Mouse (Mus musculus) B cell, adult 2 months (primary cell): Measurements from ENCODE around the gene Amer2.
"Not testable (repeated sequence)": the region's sequence is repeated elsewhere in the genome, so short reads cannot be mapped to it uniquely, and the experiment has no call there.

Experiments used
- DNase-seq, 2 experiments: peaks; one replicate each; pipeline ENCODE4 v3.0.0; 2022

Gene Amer2

DNA sequence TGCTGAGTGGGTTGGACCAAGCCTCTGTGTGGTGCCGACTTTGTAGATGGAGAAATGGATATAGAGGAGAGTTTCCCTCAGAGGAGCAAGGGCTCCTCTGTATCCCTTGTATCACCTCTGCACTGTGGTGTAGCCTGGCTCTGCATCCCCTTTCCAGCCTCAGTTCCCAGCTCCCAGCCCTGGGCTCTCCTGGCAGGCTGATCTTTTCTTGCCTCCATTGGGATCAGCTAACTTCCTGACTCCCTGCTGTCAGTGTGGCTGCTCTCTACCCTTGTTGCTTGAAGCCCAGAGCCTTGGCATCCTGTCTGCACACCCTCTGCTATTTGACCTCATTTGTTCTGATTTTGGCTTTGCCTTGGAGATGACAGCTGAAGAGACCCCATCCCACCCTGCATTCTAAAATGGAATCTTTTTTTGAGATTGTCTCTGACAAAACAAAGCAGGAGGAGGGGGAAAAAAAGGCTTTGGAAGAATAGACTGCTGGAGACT, at the start of gene Amer2:
Gene Amer2, plus strand, starts transcription at position 439 of the 489 bp plus-strand sequence.
- DNase-seq = no peak

DNA sequence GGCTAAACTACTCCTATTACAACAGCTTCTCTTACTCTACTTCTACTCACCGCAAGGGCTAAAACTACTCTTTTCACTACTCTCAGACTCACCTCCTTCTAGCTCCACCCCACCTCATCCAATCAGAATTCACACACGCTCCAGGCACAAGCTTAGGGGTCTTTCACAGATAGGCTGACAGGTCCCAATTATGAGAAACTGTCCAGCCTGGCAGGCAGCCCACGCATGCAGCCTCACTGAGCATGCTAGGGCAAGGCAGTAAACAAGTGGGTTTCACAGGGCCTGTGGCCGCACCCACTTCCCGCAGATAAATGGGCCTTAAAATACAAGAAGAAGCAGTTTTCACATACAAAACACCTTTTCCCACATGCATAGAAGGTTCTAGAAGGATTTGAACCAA, 33.1 kb upstream of the Amer2 start:
- DNase-seq = not testable (repeated sequence)

DNA sequence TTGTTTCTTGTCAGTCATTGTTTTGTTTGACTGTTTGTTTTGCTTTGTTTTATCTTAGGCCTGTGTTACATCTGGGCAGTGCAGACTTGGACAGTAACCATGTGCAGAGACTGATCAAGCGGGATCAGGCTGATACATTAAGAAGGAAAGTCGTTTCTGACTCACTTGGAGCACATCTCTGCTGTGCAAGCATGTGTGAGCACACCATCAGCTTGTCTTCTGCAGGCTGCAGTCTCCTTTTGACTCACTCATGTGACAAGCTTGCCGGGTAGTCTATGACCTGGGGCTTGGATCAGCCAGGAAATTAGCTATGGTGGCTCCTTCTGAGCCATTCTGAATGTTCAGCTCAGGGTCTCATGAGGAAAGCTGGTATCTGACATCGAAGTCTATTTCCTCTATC, 32.5 kb upstream of the Amer2 start:
- no peak for DNase-seq

DNA sequence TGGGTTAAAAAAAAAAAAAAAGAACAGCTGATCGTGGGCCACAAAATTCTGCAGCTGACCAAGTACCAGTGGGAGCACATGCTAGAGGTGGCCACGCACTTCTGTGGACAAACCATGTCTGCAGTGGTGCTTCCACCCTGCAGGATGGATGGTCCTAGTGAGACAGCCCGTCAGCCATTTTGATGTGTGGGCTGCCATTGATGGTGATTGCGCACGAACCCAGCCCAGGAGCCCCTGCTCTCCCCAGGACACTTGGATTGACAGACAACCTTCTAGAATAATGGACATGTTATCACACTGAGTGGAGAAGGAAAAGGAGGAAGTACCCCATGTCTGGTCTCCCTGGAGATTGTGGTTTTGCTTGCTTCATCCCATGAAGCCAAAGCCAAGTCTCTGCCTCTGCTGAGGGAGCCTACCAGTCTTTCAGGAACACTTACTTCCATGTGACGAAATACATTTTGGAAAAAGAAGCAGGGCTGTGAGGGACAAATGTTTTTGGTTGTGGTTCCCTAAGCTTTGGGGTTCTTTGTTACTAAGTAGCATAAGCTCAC, 27.7 kb upstream of the Amer2 start:
- no peak for DNase-seq

DNA sequence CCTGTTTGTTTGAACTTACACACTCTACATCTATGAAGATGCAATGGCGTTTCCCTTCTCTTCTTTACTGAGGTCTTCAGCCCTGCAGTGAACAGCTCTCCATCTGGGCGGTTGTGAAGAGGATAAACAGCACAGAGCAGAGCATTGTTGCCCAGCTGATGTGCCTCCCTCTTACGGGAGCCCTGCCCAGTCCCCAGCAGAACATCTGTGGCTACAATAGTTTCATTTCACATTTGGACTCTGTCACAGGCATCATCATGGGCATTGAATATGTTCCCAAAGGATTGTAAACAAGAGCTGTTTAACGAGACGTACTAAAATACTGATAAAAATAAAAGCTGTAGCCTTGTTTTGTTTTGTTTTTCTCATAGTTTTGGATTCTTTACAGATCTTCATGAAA, 14.7 kb upstream of the Amer2 start:
- no peak for DNase-seq

DNA sequence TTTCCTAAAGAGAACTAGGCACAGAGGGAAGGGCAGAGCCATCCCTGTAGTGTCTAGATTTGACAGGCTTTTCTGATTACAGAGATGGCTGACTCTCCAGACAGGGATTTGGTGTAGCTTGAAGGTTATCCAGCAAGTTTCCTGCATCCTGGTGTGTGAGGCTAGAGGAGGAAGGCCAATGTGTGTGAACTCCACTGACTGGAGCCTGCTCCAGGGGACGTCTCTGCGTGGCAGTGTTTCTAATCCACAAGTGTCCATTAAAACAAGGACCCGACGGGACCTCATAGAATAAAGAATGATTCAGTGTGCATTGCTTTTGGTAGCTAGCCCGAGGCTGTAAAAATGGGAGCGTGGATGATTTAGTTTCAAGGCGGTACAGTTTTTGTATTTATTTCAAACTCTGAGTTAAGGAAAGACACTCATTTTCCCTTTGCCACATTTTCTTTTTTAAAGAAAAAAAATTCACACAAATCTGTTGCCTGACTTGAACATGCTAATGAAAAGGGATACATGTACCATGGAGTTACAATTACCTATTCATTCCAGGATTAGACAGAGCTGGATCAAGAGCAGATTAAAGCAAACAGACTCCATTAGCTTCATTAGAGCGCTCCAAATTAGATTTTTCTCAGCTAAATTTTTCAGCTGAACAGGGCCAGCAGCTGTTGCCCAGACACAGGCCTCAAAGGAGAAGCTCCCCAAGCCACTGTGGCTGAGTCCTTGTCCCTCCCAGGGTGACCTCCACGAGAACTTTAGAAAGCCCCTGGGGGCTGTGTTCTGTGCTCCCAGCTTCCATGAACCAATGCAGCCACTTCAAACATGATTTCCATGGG, 11.5 kb upstream of the Amer2 start:
- no peak for DNase-seq

DNA sequence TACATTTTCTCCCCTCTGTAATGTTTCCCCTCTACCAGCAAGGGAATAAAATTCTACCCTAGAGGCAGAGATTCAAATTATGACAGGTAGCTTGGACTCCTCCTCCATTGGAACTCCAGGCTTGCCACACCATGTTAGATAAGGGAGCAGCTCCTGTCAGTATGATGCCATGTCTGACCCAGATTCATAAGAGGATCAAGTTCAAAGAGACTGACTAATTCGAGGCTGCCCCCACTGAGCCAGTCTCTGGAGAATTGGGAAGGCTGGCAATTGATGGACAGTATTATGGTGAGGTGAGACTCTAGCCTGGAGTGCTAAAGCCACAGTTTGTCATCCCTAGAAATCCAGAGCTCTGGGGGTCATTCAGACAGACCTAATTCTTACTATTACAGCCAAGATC, 6.3 kb upstream of the Amer2 start:
- no peak for DNase-seq

DNA sequence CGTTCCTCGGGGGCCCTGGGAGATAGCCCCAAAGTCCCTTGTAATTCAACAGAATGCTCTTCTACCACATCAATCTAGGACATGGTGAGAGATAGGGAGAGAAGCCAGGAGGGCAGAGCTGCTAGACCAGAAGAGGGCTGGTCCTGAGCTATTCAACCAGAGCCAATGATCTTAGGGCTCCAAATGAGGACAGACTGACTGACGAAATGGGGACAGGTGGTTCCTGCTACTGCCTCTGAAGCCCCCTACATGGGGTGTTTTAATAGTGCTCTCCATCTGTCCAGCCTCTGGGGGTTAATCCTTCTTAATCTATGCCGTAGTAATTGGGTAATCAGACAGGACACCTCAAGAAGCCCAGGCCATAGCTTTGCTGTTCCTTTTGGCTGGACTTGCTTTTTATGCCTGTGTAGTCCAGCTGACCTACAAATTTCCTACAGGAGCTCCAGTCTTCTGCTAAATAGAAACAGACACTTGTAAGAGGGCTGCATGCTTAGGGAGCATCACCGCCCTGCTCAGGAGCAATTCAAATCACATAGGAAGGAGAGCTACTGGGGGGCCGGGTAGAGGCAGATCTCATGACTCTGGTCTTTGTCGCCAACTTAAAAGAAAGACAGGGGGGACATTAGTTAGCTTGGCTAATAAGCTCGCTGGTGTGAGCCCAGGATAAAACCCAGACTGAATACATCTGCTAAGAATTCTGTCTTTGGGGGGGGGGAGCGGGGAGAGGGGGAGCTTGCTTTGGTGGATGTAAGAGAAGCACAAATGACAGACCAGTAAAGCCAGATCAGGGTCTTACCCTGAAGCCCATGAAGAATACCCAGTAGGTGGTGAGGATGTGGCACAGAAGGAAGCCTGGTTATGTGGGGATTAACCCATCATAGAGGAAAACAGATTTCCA, 4.0 kb upstream of the Amer2 start:
- DNase-seq = no peak

DNA sequence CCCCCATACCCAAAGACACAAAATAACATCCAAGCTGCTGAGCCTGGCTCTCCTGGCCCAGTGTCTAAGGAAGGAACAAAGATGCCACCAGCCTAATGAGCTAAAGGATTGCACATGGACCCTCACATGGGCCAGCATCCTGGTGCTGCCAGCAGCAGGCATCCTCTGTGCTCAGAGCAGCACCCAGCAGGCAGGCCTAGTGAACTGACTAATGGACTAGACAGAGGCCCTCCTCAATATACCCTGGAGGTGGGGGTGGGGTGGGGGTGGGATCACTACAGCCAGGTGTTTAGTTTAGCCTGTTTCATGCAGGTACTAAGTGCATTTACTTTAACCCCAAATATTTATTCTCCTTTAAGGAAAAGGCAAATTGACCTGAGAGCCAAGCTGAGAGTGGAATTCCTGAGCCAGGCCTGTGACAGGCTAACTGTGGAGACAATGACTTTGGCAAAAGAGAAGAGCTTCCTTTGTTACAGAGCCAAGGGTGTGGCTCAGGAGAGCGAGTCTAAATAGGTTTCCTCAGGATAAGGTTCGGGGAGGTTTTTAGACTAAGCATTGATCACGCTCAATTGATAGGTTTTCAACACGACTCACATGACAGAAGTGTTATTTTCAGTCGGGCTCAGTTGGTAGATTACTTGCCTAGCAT, 3.3 kb upstream of the Amer2 start:
- DNase-seq = no peak

DNA sequence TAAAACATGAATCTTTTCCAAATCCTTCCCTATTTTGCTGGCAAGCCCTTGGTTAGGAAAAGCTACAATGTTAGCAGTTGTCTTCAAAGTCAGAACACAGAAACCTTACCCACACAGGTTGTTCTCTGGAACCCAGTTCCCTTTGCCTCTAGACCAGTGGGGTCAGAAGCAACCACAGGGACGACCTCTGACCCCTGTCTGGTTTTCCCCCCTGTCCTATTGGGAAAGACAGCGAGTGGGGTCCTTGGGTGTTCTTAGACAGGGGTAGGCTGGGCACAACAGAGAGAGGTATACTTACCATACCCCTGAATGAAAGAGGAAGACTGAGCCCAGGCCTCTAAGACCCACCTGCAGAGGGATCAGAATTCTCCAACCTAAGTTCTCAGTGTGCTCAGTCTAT, 4.0 kb downstream of the Amer2 start:
- no peak for DNase-seq

DNA sequence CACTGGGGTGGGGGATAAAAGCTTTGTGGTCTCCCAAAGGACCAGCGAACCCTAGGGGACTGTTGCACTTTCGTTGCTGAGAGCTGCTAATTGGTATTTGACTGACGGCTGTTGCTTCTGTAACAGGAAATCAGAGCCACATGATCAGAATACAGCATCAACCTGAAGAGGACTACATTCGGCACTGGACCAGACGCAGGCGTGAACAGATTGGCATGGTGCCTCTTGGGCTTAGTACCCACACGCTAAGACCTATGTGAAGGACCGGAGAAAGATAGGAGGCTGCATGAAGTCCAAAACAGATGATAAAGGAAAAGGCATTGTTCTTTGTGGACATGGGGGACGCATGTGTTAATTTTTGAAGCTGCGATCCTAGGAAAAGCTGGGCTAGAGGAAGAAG, 4.5 kb downstream of the Amer2 start:
- peak; percentile 2 to 4 for DNase-seq

DNA sequence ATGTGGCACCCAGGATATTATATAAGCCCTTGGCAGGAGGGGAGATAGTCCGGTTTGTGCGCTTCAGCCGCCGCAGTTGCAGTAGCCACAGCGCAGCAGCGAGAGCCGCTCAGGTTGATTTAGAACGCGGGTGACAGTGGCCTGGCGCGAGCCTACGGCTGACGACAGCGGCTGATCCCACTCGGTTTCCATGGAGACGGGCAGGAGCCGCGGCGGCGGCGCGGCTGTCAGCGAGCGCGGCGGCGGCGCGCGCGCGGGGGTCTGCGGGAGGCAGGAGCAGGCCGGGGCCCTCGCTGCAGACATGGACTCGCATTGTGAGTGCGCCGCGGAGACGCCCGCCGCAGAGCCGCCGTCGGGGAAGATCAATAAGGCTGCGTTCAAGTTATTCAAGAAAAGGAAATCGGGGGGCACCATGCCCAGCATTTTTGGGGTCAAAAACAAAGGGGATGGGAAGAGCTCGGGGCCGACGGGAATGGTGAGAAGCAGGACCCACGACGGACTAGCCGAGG, 5.1 kb downstream of the Amer2 start:
- DNase-seq = no peak

DNA sequence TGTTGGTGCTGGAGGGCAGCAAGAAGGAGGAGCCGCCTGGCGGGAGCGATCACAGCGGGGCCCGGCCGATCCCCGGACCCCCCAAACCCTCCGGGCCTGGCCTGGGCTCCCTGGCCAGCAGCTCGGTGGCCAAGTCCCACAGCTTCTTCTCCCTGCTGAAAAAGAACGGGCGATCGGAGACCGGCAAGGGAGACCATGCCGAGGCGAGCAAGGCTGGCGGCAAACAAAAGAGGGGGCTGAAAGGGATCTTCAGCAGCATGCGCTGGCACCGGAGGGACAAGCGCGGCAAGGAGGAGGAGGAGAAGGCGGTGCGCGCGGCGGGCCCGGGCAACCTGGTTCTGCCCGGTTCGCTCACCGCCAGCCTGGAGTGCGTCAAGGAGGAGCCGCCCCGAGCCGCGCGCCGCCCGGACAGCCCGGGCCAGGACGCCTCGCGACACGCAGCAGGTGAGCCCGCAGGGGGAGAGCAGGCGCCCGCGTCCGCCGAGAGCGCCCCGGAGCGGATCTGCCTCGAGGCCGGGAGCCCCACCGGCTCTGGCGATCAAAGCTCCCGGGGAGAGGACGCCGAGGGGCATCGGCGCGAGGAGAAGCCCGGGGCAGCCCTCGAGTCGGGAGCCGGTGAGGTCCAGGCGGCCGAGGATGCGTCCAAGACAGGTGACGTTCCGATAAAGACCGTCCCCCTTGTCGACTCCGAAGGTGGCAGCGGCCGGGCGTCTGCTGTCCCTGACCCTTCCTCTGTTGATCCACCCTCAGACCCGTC, 5.7 kb downstream of the Amer2 start:
- DNase-seq = peak; percentile 4 to 8

DNA sequence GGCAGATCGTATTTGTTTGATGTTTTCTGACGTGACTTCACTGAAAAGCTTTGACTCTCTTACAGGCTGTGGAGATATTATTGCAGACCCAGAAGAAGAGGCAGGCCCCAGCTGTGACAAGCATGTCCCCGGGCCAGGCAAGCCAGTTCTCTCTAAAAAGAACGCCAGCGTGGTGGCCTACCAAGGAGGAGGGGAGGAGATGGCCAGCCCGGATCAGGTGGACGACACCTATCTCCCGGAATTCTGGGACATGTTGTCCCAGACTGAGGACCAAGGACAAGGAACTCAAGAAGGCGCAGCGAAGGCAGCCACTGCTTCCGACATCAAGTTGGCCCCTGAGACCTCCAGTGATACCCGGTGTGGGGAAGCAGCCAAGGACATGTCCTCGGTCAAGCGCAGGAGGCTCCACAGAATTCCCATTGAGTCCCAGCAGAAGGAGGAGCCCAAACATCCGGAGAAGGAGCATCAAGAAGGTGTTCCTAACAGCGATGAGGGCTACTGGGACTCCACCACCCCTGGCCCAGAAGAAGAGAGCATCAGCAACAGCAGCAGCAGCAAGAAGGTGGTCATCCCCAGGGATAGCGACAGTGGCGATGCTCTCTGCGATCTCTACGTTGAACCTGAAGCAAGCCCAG, 6.4 kb downstream of the Amer2 start:
- no peak for DNase-seq

DNA sequence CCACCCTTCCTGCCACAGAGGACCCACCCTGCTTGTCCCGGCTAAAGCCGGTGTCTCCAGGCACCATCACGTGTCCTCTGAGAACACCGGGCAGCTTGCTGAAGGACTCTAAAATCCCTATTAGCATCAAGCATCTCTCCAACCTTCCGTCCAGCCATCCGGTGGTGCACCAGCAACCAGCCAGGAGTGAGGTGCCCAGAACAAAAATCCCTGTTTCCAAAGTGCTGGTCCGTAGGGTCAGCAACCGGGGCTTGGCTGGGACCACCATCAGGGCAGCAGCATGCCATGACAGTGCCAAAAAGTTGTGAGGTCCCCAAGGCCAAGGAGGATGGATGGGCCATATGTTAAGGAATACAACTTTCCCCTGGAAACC, 6.9 kb downstream of the Amer2 start:
- no peak for DNase-seq

DNA sequence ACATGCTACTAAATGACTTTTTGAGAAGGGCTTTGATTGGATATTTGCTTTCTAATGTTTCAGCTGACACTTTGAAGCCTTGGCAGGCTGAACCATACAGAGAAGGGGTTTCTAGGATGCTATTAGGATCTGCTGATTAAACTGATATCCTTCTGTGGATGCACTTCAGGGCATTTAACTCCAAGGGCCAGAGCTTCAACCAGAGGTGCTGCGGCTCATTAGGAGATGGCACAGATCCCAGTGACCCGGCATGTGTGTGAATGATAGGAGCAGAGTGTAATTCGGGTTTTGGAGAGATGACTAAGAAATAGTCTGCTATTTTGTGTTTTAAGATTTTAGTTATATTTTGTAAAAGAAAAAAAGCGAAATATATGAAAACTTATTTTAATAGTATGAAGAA, 8.6 kb downstream of the Amer2 start:
- DNase-seq = no peak

DNA sequence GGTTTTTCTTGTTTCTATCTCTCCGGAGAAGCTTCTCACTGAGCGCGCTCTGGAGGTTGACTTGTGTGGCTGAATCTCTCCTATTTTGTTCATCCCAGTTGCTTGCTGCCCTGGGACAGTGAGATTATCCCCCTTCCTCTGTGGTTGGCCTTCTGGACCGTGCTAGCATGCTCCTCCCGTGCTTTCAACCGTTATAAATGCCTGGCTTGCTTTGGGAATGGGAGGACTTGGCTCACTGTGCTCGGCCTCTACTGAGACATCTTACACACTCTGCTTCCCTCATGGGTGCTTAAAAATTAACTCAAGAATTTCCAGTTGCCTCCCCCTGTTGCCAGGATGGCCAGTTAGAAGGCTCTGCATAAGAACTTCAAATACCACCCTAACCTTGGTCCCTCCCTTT, 10.8 kb downstream of the Amer2 start:
- no peak for DNase-seq

DNA sequence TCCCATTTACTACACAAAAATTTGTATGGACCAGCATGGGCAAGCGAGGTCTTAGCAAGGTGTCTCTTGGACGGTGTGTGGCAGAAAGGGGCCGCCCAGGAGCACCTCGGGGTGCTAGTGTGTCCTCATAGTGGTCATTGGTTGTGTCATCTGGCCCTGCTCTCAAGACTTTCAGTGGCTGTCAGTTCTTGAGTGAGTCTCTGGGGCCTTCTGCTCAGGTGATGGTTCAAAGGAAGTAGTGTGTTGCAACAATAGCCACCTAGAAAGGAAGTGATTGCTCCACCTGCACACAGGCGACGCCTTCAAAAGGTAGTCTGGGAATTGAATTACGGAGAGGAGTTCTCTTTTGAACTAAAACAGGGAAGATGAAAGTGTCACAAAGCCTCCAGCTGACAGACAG, 11.2 kb downstream of the Amer2 start:
- no peak for DNase-seq

DNA sequence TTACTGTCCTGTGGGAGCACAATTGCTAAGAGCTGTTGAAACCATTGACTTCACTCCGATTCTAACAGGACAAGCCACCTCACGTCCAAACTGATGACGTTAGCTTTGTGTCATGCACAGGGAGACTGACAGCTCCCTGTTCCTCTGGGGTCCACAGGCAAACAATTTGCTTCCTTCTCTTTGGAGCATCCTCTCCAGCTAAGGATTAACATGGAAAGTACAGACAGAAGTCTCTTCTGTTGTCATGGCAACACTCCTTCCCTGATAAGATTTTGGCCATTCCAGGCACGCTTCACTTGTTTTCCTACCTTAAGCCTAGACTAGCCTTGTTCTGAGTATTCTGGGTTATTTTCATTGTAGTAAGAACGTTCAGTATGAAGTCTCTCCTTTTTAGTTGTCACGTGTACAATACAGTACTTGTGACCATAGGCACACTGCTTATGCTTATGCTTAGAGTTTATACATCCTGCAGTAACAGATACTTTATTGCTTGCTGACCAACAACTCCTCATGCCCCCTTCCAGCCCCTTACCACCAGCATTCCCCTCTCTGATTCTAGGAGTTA, 12.1 kb downstream of the Amer2 start:
- no peak for DNase-seq

DNA sequence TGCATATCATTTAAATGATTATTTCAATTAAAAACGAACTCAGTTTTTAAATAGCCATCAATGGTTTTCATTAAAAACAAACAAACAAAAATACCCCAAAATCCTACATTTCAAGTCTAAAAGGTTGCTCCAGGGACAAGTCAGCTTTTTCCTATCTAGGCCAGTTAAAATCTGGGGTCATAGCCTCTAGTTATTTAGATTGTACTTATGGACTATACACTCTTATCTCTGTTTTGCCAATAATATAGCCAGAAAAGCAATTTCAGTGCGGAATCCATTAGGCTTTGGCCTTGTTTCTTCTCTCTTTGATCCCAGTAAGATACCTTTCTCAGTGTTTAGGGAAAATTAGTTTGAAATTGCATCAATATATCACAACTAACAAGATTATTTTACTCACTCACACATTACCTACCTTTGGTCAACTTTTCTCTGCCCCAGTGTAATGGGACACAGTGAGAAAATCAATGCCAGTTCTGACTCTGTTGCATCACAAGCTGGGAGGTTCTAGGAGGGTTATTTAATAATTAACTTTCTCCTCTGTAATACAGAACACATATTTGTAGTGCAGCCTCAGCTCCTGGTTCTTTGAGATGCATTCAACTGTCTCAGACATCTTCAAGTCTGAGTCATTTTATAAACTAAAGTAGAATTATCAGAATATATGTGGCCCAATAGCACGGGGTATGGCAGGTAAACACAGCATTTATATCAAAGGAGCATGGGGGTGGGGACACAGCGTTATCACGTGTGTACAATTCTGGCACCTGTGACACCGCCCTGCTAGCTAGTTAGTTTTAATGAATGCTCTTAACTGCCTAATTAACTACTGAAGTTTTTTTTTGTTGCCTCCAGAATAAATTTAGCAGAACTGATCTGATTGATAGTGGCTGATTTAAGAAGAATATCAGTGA, 13.8 kb downstream of the Amer2 start:
- DNase-seq = no peak
